Mouse (Mus musculus) ES-E14 (cell line): ENCODE results near the gene Notch1. TPM values are rescaled to one million over a fixed set of nuclear protein-coding genes. Genes with fewer than 3 reads are reported as not detected.

ENCODE experiments used
- DNase-seq: peaks from one replicate; pipeline ENCODE4 v3.0.0-alpha.2; 2013; ENCODE audit warnings: low read depth, low spot score
- H3K27ac ChIP-seq: 2 replicates; pipeline ENCODE4 v1.5.1; 2012; ENCODE audit warnings: low read depth, mild to moderate bottlenecking, low read length, moderate library complexity, mixed read lengths; ENCODE audit not compliant: poor library complexity, insufficient read depth, severe bottlenecking
- H3K36me3 ChIP-seq: 2 replicates; pipeline ENCODE4 v1.6.1; 2012; ENCODE audit warnings: mild to moderate bottlenecking, low read length, moderate library complexity, mixed read lengths; ENCODE audit not compliant: control insufficient read depth, poor library complexity, insufficient read depth, severe bottlenecking
- H3K4me1 ChIP-seq, 2 experiments: fragments of 150-350 bp in 1 of 2; sonication (generic) in 1 of 2; 2 replicates each; pipeline ENCODE4 v1.6.1; 2012; ENCODE audit warnings: low read length in 2 of 2, mild to moderate bottlenecking in 1 of 2, mixed read lengths in 1 of 2; ENCODE audit not compliant: control insufficient read depth in 2 of 2, insufficient read depth in 2 of 2, poor library complexity in 1 of 2
- H3K4me3 ChIP-seq, 2 experiments: fragments of 150-350 bp in 1 of 2; sonication (generic) in 1 of 2; 2 replicates each; pipeline ENCODE4 v1.5.1; 2012; ENCODE audit warnings: low read length in 2 of 2, low read depth in 1 of 2, mild to moderate bottlenecking in 1 of 2, mixed read lengths in 1 of 2; ENCODE audit not compliant: insufficient read depth in 1 of 2, poor library complexity in 1 of 2, severe bottlenecking in 1 of 2
- H3K9ac ChIP-seq: 2 replicates; pipeline ENCODE4 v1.6.1; 2012; ENCODE audit warnings: low read depth, mild to moderate bottlenecking, low read length, mixed read lengths; ENCODE audit not compliant: poor library complexity, insufficient read depth, severe bottlenecking
- H3K9me3 ChIP-seq: fragments of 150-350 bp; sonication (generic); 2 replicates; pipeline ENCODE4 v1.6.1; 2012; ENCODE audit warnings: low read depth, mild to moderate bottlenecking, low read length; ENCODE audit not compliant: control insufficient read depth, insufficient read depth
- CHD2 ChIP-seq: IDR thresholded peaks from 2 replicates; pipeline ENCODE4 v1.6.1; 2014; ENCODE audit warnings: mild to moderate bottlenecking, low read depth, low read length, inconsistent platforms
- HCFC1 ChIP-seq: IDR thresholded peaks from 2 replicates; pipeline ENCODE4 v1.6.1; 2012; ENCODE audit warnings: low read length, inconsistent platforms, borderline replicate concordance; ENCODE audit not compliant: insufficient read depth
- MAFK ChIP-seq: IDR thresholded peaks from 2 replicates; pipeline ENCODE4 v1.6.1; 2014; ENCODE audit warnings: mild to moderate bottlenecking, low read depth, low read length, inconsistent platforms; ENCODE audit not compliant: insufficient read depth
- ZC3H11A ChIP-seq: IDR thresholded peaks from 2 replicates; pipeline ENCODE4 v1.6.1; 2012; ENCODE audit warnings: low read depth, mild to moderate bottlenecking, inconsistent platforms, low read length, borderline replicate concordance
- ZNF384 ChIP-seq: IDR thresholded peaks from 2 replicates; pipeline ENCODE4 v1.6.1; 2012; ENCODE audit warnings: low read depth, low read length, inconsistent platforms
- in situ Hi-C, 2 experiments: fragments of 600-800 bp; cut with MboI; formaldehyde crosslinking; loops; one replicate each; pipeline ENCODE4 v1.15.1; 2025; ENCODE audit warnings: low sequenced_read_pairs in 2 of 2, inconsistent platforms in 1 of 2; ENCODE audit not compliant: unreplicated experiment in 2 of 2
- total RNA-seq: library from RNA; depleted of rRNA; stranded (reverse); fragments of 300-350 nt; gene quantifications from 2 replicates; pipeline ENCODE4 v1.2.3, GENCODE M21; 2012

Gene Notch1
- total RNA-seq, 1 experiment: 34.9 TPM

DNA sequence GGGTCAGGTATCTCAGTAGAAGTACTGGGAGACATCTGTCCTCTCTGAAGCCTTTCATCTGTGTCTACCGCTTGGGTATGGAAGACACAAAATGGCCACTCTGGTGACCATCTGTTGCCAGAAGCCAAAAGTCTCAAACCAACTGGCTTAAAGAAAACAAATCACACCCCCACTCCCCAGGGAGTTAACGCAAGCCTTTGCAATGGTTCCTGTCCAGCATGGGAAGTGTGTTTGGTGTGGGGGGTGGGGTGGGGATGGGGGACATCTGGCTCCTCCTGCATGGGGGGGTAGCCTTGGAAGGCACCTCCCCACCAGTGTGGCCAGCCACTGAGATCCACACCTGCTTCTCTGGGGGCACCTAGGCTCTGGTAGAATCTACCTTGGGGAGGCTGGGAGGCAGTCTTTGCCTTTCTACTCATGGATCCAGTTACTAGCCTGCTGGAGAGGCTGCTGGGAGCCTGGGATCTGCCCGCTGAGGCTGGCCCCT, 29.6 kb downstream of the Notch1 start:
- no peak overlapping the region for H3K9ac ChIP-seq
- H3K9me3 ChIP-seq: no peaks in the 10 kb centered on the region
- H3K27ac ChIP-seq: no peak overlapping the region
- no peak for TF ChIP-seq HCFC1
- no peak for TF ChIP-seq MAFK
- no peak for TF ChIP-seq CHD2
- TF ChIP-seq ZC3H11A: no peak
- TF ChIP-seq ZNF384: no peak
- H3K4me3 ChIP-seq: no peak overlapping the region
- in situ Hi-C loops: no loop called here
- peaks cover 4 to 32% of the 10 kb centered on the region in 2 experiments; a peak in 3 of 4 replicates for H3K4me1 ChIP-seq
- DNase-seq: no peak
- peaks cover 7% of the 10 kb centered on the region; the same call in 1 of the 2 replicates for H3K36me3 ChIP-seq

DNA sequence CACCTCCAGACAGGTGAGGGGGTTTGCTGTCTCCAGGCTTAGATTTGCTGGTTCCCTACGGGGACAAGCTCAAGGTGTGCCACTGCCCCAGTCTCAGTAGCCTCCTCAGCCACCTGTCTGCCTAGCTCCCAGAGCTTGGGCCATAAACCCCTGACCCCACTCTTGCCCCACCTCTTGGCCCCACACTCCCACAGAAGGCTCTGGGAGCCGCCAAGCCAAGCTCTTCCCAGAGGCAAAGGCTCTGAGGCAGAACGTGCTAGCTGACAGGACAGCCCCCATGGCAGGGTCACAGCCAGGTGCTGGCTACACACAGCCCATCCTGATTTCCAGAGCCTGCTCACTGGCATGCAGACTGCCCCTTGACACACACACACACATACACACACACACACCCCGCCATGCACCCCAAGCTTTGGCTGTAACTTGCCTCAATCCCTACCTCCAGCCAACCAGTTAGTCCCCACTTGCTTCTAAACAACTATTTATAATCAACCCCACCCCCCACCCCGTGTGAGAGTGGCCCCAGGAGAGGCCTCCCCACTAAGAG, 30.1 kb downstream of the Notch1 start:
- H3K36me3 ChIP-seq: peaks cover 13% of the 10 kb centered on the region
- H3K4me3 ChIP-seq: no peak overlapping the region
- no peak overlapping the region for H3K9ac ChIP-seq
- H3K27ac ChIP-seq: no peak overlapping the region
- in situ Hi-C loops: no loop called here
- DNase-seq: no peak
- TF ChIP-seq ZC3H11A: no peak
- no peak for TF ChIP-seq ZNF384
- no peak for TF ChIP-seq HCFC1
- TF ChIP-seq MAFK: no peak
- no peak for TF ChIP-seq CHD2
- no peaks in the 10 kb centered on the region for H3K9me3 ChIP-seq
- H3K4me1 ChIP-seq: peaks cover 4 to 32% of the 10 kb centered on the region in 2 experiments; a peak in 3 of 4 replicates

DNA sequence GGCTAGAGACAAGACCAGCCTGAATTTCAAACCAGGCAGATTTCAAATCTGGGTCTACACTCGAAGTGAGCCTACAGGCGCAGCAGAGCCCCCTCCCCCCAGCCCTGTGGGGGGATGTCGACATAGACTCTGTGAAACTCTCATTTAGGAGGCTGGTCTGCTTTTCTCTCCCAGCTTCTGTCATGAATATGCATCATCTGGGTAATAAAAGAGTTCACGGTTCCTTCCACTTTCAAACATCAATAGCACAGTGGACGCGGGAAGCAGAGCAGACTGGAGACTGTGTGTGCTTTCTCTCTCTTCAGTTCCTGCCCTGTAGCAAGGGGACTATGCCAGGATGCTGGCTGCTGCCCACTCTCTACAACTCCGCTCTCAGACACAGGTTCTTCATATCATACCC, 30.8 kb downstream of the Notch1 start:
- TF ChIP-seq ZC3H11A (no peak), MAFK (no peak)
- Histone ChIP-seq H3K4me3 (no peak overlapping the region), H3K4me1 (peaks cover 4 to 32% of the 10 kb centered on the region in 2 experiments; a peak in 3 of 4 replicates), H3K9me3 (no peaks in the 10 kb centered on the region), H3K27ac (no peak overlapping the region), H3K36me3 (peaks cover 19% of the 10 kb centered on the region), H3K9ac (no peak overlapping the region)
- DNase-seq: no peak
- in situ Hi-C loops: no loop called here

DNA sequence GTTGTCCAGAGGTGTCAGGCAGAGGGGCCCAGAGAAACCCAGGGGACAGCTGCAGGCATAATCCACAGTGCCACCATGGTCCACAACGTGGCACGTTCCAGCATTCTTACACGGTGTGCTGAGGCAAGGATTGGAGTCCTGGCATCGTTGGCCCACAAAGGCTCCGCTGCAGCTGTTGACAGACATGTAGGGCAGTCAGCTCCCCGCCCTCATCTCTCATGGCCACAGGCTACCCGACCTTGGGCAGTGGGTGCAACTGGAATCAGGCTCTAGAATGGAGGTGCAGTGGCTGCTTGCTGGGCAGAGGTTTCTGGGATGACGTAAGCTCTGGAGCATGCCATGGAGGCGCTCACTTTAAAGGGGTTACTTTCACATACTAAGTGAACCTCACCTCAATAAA, 31.2 kb downstream of the Notch1 start:
- Histone ChIP-seq H3K4me1 (peaks cover 4 to 29% of the 10 kb centered on the region in 2 experiments; a peak in 3 of 4 replicates), H3K36me3 (peaks cover 19% of the 10 kb centered on the region), H3K9ac (no peak overlapping the region), H3K9me3 (no peaks in the 10 kb centered on the region), H3K27ac (no peak overlapping the region), H3K4me3 (no peak overlapping the region)
- TF ChIP-seq MAFK (no peak), ZC3H11A (no peak), ZNF384 (no peak), HCFC1 (no peak), CHD2 (no peak)
- in situ Hi-C loops: no loop called here
- DNase-seq: no peak

DNA sequence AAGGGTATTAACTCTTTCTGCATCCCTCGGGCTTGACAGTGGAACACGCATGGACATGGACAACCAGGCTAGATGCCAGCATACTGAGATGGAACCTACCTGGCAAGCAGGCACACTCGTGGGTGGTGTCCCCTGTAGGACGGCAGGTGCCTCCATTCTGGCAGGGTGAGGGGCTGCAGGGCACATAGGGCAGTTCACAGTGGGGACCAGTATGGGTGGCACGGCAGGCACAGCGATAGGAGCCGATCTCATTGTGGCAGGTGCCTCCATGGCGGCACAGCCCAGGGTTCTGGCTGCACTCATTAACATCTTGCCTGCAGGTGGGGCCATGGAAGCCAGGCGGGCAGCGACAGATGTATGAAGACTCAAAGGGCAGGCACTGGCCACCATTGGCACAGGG, 32.3 kb downstream of the Notch1 start:
- H3K9me3 ChIP-seq: no peaks in the 10 kb centered on the region
- H3K9ac ChIP-seq: no peak overlapping the region
- H3K27ac ChIP-seq: no peak overlapping the region
- DNase-seq: no peak
- in situ Hi-C loops: no loop called here
- peaks cover 31% of the 10 kb centered on the region for H3K36me3 ChIP-seq
- TF ChIP-seq ZC3H11A (no peak), CHD2 (no peak), HCFC1 (no peak)
- H3K4me3 ChIP-seq: no peak overlapping the region
- H3K4me1 ChIP-seq: peaks cover 4 to 28% of the 10 kb centered on the region in 2 experiments; a peak in 3 of 4 replicates
